Mouse (Mus musculus): ENCODE measurements around the gene Ccdc74a. TPM values are rescaled to one million over a fixed set of nuclear protein-coding genes. Genes with fewer than 3 reads are reported as not detected.

Ccdc74a gene
- polyA plus RNA-seq, 1 experiment from 2014 or later = 3.2 TPM

GRCm38 (mm10) chr16:17643437-17643990, 2.8 kb upstream of the Ccdc74a start:
- peaks cover 42% of the 10 kb centered on the region for H3K36me3 ChIP-seq
- H3K27me3 ChIP-seq = no peaks in the 10 kb centered on the region
- H3K27ac ChIP-seq = no peak overlapping the region
- no peak for ATAC-seq (replicated peaks; ENCODE audit: insufficient number of reproducible peaks, insufficient read depth, low FRiP score, low read depth)
- no peak overlapping the region for H3K9ac ChIP-seq
- no peaks in the 10 kb centered on the region for H3K9me3 ChIP-seq (replicated peaks)
- no peak overlapping the region for H3K4me2 ChIP-seq
- no peak overlapping the region for H3K4me3 ChIP-seq
- WGBS = 86% methylated on average over 4 of the region's 4 CpGs
- H3K4me1 ChIP-seq (replicated peaks) = peaks cover 12% of the 10 kb centered on the region

DNA sequence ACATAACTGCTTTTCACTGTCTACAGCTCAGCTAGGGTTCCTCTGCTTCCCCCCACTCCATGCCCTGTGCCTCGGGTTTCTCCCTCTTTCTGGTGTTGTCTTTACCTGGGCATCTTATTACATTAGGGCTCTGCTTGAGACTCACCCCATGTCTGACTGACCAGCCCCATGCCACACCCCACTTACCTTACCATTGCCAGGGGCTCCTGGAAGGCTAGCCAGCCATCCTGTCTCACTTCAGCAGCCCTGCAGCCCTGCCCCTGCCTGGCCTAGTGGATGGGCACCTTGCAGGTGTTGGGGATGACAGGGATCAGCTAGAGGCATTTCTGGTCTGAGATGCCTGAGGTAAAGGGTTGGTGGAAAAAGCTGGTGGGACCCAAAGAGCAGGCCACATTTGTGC, 886 bp downstream of the Ccdc74a start:
- Histone ChIP-seq H3K4me2 (peak overlapping the region; percentile 94), H3K9me3 (replicated peaks) (no peaks in the 10 kb centered on the region), H3K36me3 (peaks cover 27% of the 10 kb centered on the region), H3K27me3 (no peaks in the 10 kb centered on the region), H3K27ac (no peak overlapping the region), H3K9ac (no peak overlapping the region), H3K4me3 (0 out of 2 replicates have a peak overlapping the region, but pooled peaks have one; percentile 61), H3K4me1 (replicated peaks) (peaks cover 12% of the 10 kb centered on the region)
- no peak for ATAC-seq (replicated peaks; ENCODE audit: insufficient number of reproducible peaks, insufficient read depth, low FRiP score, low read depth)
- 58% methylated on average over 1 of the region's 1 CpGs for WGBS

DNA sequence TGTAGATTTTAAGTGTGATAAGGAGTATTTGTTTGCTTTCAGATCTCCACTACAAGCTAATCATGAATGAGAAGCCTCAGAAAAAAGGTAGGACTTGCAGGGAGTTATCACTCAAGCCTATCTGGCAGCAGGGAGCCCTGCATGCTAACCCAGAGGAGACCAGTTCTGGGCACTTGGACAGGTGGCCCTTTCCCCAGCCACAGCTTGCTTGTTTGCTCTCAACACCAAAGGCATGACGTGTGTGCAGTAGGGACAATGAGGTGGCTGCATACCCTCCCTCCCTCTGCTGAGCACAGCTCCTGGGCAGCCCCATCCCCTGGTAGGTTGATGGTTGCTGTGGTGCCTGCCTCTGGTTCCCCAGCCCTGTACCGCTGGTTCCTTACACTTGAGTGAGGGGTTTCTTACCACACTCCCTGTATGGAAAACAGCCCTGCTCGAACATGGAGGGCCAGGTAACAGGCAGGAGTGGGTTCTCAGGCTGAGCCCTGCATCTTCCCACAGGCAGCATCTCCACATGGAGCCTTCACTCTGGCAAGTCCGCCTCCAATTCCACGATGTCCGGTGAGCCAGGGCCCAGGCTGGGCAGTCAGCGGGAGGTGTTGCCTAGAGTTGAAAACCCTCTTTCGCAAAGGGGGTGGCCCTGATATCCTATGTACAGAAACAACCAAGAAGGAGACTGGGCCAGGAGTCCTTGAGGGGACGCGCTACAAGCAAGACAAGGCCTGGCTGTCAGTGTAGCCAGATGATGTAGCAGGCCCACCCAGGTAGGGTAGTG, 1.5 kb downstream of the Ccdc74a start:
- peaks cover 27% of the 10 kb centered on the region for H3K36me3 ChIP-seq
- no peak overlapping the region for H3K27ac ChIP-seq
- H3K9ac ChIP-seq = no peak overlapping the region
- H3K9me3 ChIP-seq (replicated peaks) = no peaks in the 10 kb centered on the region
- no peak overlapping the region for H3K4me3 ChIP-seq
- no peak overlapping the region for H3K4me2 ChIP-seq
- 86% methylated on average over 10 of the region's 10 CpGs for WGBS
- no peaks in the 10 kb centered on the region for H3K27me3 ChIP-seq
- ATAC-seq (replicated peaks; ENCODE audit: insufficient number of reproducible peaks, insufficient read depth, low FRiP score, low read depth) = no peak
- peaks cover 14% of the 10 kb centered on the region for H3K4me1 ChIP-seq (replicated peaks)

GRCm38 (mm10) chr16:17649925-17650605, 3.8 kb downstream of the Ccdc74a start:
- Histone ChIP-seq H3K36me3 (peaks cover 44% of the 10 kb centered on the region), H3K27ac (no peak overlapping the region), H3K4me1 (replicated peaks) (peaks cover 17% of the 10 kb centered on the region), H3K4me2 (no peak overlapping the region), H3K9ac (no peak overlapping the region), H3K4me3 (no peak overlapping the region), H3K27me3 (no peaks in the 10 kb centered on the region), H3K9me3 (replicated peaks) (no peaks in the 10 kb centered on the region)
- 82% methylated on average over 16 of the region's 16 CpGs for WGBS
- ATAC-seq (replicated peaks; ENCODE audit: insufficient number of reproducible peaks, insufficient read depth, low FRiP score, low read depth) = no peak

GRCm38 (mm10) chr16:17650711-17651110, 4.4 kb downstream of the Ccdc74a start:
- no peak for ATAC-seq (replicated peaks; ENCODE audit: insufficient number of reproducible peaks, insufficient read depth, low FRiP score, low read depth)
- H3K36me3 ChIP-seq = peaks cover 51% of the 10 kb centered on the region
- WGBS = 95% methylated on average over 1 of the region's 1 CpGs
- no peaks in the 10 kb centered on the region for H3K9me3 ChIP-seq (replicated peaks)
- H3K9ac ChIP-seq = no peak overlapping the region
- H3K4me2 ChIP-seq = no peak overlapping the region
- H3K27ac ChIP-seq = no peak overlapping the region
- H3K4me3 ChIP-seq = no peak overlapping the region
- peaks cover 17% of the 10 kb centered on the region for H3K4me1 ChIP-seq (replicated peaks)
- H3K27me3 ChIP-seq = no peaks in the 10 kb centered on the region

DNA sequence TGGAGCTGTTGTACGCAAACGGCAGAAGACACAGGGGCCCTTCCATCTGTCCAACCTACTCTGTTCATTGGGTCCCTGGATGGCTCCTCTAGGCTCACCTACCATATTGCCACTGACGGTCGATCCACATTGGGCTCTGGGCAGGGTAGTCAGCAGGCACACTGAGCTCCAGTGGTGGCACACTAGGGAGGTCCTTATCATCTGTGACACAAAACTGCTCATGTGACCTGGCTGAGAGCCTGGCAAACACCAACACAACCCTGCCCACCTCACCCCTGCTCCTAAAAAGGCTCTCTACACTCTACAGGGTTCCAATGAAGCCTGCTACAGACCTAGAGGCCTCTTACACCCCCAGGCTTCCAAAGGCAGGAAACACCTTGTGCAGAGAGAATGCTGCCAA, 6.3 kb downstream of the Ccdc74a start:
- H3K27me3 ChIP-seq = no peaks in the 10 kb centered on the region
- no peaks in the 10 kb centered on the region for H3K9me3 ChIP-seq (replicated peaks)
- 69% methylated on average over 4 of the region's 4 CpGs for WGBS
- H3K4me2 ChIP-seq = no peak overlapping the region
- no peak overlapping the region for H3K9ac ChIP-seq
- no peak for ATAC-seq (replicated peaks; ENCODE audit: insufficient number of reproducible peaks, insufficient read depth, low FRiP score, low read depth)
- H3K36me3 ChIP-seq = peaks cover 51% of the 10 kb centered on the region
- H3K27ac ChIP-seq = no peak overlapping the region
- H3K4me1 ChIP-seq (replicated peaks) = peaks cover 18% of the 10 kb centered on the region
- H3K4me3 ChIP-seq = no peak overlapping the region

GRCm38 (mm10) chr16:17653601-17654000, 7.3 kb downstream of the Ccdc74a start:
- peaks cover 51% of the 10 kb centered on the region for H3K36me3 ChIP-seq
- no peak overlapping the region for H3K9ac ChIP-seq
- H3K9me3 ChIP-seq (replicated peaks) = no peaks in the 10 kb centered on the region
- WGBS = 97% methylated on average over 5 of the region's 5 CpGs
- peaks cover 18% of the 10 kb centered on the region for H3K4me1 ChIP-seq (replicated peaks)
- ATAC-seq (replicated peaks; ENCODE audit: insufficient number of reproducible peaks, insufficient read depth, low FRiP score, low read depth) = no peak
- H3K4me3 ChIP-seq = no peak overlapping the region
- H3K27ac ChIP-seq = no peak overlapping the region
- no peak overlapping the region for H3K4me2 ChIP-seq
- no peaks in the 10 kb centered on the region for H3K27me3 ChIP-seq

- peaks cover 51% of the 10 kb centered on the region for H3K36me3 ChIP-seq
- 90% methylated on average over 4 of the region's 4 CpGs for WGBS
These were observed 8.0 kb downstream of the Ccdc74a start for GRCm38 (mm10) chr16:17654188-17654795.

DNA sequence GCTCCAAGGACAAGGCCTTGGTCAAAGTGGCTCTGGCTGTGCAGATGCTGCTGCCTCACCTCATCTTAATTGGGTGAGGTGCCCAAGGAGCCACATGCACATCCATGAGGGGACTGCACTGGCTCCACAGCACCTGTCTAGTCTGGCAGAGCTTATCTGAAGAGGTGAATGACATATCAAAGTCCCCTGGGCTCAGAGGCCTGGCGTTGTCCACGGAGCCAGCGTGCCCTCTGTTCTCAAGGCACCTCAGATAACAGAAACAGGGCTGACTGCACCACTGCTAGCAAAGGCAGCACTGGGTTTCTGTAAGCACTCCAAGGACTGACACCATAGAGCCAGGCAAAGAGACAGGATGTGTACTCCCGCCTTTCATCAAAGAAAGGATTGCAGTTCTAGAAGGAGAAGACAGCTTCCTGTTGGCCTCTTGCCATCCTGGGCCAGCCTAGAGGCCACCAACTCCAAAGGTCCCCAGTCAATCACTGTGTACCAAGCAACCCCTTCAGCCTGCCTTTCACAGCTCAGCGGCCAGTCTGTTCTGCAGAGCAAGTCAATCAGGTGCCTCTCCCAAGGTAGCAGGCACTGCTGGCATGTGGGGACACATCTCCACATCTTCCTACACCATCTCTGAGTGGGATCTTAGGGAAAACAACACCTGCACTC, 10.1 kb downstream of the Ccdc74a start:
- H3K4me1 ChIP-seq (replicated peaks) = peaks cover 18% of the 10 kb centered on the region
- peak overlapping the region; percentile 15; the same call in 1 of the 2 replicates for H3K27ac ChIP-seq
- H3K27me3 ChIP-seq = no peaks in the 10 kb centered on the region
- peaks cover 52% of the 10 kb centered on the region for H3K36me3 ChIP-seq
- WGBS = 33% methylated on average over 5 of the region's 5 CpGs
- H3K4me2 ChIP-seq = no peak overlapping the region
- H3K4me3 ChIP-seq = no peak overlapping the region
- H3K9me3 ChIP-seq (replicated peaks) = no peaks in the 10 kb centered on the region
- H3K9ac ChIP-seq = no peak overlapping the region
- 0 out of 2 replicates have a peak, but pooled peaks have one; percentile 29 for ATAC-seq (replicated peaks; ENCODE audit: insufficient number of reproducible peaks, insufficient read depth, low FRiP score, low read depth)

More at GRCm38 (mm10) chr16:17654188-17654795, 8.0 kb downstream of the Ccdc74a start:
- Histone ChIP-seq H3K9ac (no peak overlapping the region), H3K27me3 (no peaks in the 10 kb centered on the region), H3K4me2 (no peak overlapping the region), H3K4me3 (no peak overlapping the region), H3K4me1 (replicated peaks) (peaks cover 18% of the 10 kb centered on the region), H3K9me3 (replicated peaks) (no peaks in the 10 kb centered on the region), H3K27ac (no peak overlapping the region)
- ATAC-seq (replicated peaks; ENCODE audit: insufficient number of reproducible peaks, insufficient read depth, low FRiP score, low read depth) = no peak

- Histone ChIP-seq H3K4me2 (no peak overlapping the region), H3K4me3 (no peak overlapping the region), H3K36me3 (peaks cover 48% of the 10 kb centered on the region), H3K27ac (no peak overlapping the region), H3K27me3 (no peaks in the 10 kb centered on the region), H3K4me1 (replicated peaks) (no peaks in the 10 kb centered on the region), H3K9ac (no peak overlapping the region), H3K9me3 (replicated peaks) (no peaks in the 10 kb centered on the region)
- ATAC-seq (replicated peaks; ENCODE audit: insufficient number of reproducible peaks, insufficient read depth, low FRiP score, low read depth) = no peak
These were observed 19.3 kb downstream of the Ccdc74a start for GRCm38 (mm10) chr16:17665568-17665967.

DNA sequence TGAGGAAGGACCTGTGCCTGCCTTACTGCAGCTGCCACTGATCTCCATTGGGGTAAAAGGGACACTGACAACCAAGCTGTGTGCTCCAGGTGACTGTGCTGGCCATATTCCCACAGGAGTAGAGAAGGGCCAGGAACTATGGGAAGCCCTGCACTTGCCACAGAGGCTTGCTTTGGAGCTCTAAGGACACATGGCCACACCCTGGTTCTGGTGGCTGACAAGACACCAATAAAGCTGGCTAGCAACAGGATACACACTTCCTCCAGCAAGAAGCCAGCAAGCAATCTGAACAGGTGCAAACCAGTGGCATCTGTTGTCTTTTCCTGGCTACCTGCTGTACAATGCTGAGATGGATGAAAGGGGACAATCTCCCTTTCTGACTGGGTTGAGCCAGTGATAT, 23.6 kb downstream of the Ccdc74a start:
- H3K4me1 ChIP-seq (replicated peaks) = no peaks in the 10 kb centered on the region
- no peak overlapping the region for H3K4me3 ChIP-seq
- H3K4me2 ChIP-seq = no peak overlapping the region
- H3K27me3 ChIP-seq = no peaks in the 10 kb centered on the region
- H3K9me3 ChIP-seq (replicated peaks) = no peaks in the 10 kb centered on the region
- no peak overlapping the region for H3K27ac ChIP-seq
- H3K36me3 ChIP-seq = peaks cover 56% of the 10 kb centered on the region
- no peak overlapping the region for H3K9ac ChIP-seq
- ATAC-seq (replicated peaks; ENCODE audit: insufficient number of reproducible peaks, insufficient read depth, low FRiP score, low read depth) = no peak

Data from heart, embryonic 15.5 days (tissue).